Mouse (Mus musculus): Measurements from ENCODE around the gene Crtc1. TPM values are rescaled to one million over a fixed set of nuclear protein-coding genes. Genes with fewer than 3 reads are reported as not detected.

Gene Crtc1
- total RNA-seq, 2 experiments from 2014 or later, result 128 to 135 TPM

GRCm38 (mm10) chr8:70426300-70426907 lies 13.0 kb downstream of the Crtc1 start:
- no peak for DNase-seq (ENCODE audit: low spot score in 2 of 2)

GRCm38 (mm10) chr8:70422722-70423121 lies 16.7 kb downstream of the Crtc1 start:
- DNase-seq (ENCODE audit: low spot score in 2 of 2), result no peak

- no peak for DNase-seq (ENCODE audit: low spot score in 2 of 2)
These were observed 17.9 kb downstream of the Crtc1 start for GRCm38 (mm10) chr8:70421349-70422104.

GRCm38 (mm10) chr8:70419879-70420643 lies 19.3 kb downstream of the Crtc1 start:
- DNase-seq (ENCODE audit: low spot score in 2 of 2), result no peak

- DNase-seq (ENCODE audit: low spot score in 2 of 2), result peak; percentile 50 to 74
These were observed 20.4 kb downstream of the Crtc1 start for GRCm38 (mm10) chr8:70418954-70419353.

GRCm38 (mm10) chr8:70417914-70418313 lies 21.5 kb downstream of the Crtc1 start:
- DNase-seq (ENCODE audit: low spot score in 2 of 2), result peak; percentile 46 to 58

GRCm38 (mm10) chr8:70416941-70417340 lies 22.4 kb downstream of the Crtc1 start:
- DNase-seq (ENCODE audit: low spot score in 2 of 2), result peak in 1 of 2 experiments; percentile 42

- peak in 1 of 2 experiments; percentile 54 for DNase-seq (ENCODE audit: low spot score in 2 of 2)
These were observed 23.6 kb downstream of the Crtc1 start for GRCm38 (mm10) chr8:70415540-70416451.

- DNase-seq (ENCODE audit: low spot score in 2 of 2), result no peak
These were observed 25.0 kb downstream of the Crtc1 start for GRCm38 (mm10) chr8:70414310-70414946.

GRCm38 (mm10) chr8:70410281-70410680 lies 29.1 kb downstream of the Crtc1 start:
- no peak for DNase-seq (ENCODE audit: low spot score in 2 of 2)

- peak; percentile 46 to 69 for DNase-seq (ENCODE audit: low spot score in 2 of 2)
These were observed 29.9 kb downstream of the Crtc1 start for GRCm38 (mm10) chr8:70409455-70409871.

GRCm38 (mm10) chr8:70409019-70409418 lies 30.4 kb downstream of the Crtc1 start:
- DNase-seq (ENCODE audit: low spot score in 2 of 2), result no peak

- DNase-seq (ENCODE audit: low spot score in 2 of 2), result no peak
These were observed 31.1 kb downstream of the Crtc1 start for GRCm38 (mm10) chr8:70408301-70408700.

GRCm38 (mm10) chr8:70406427-70407069 lies 32.8 kb downstream of the Crtc1 start:
- DNase-seq (ENCODE audit: low spot score in 2 of 2), result no peak

- DNase-seq (ENCODE audit: low spot score in 2 of 2), result no peak
These were observed 34.2 kb downstream of the Crtc1 start for GRCm38 (mm10) chr8:70405189-70405588.

- DNase-seq (ENCODE audit: low spot score in 2 of 2), result no peak
These were observed 35.2 kb downstream of the Crtc1 start for GRCm38 (mm10) chr8:70404212-70404611.

- DNase-seq (ENCODE audit: low spot score in 2 of 2), result no peak
These were observed 41.5 kb downstream of the Crtc1 start for GRCm38 (mm10) chr8:70397611-70398563.

GRCm38 (mm10) chr8:70396184-70396583 lies 43.2 kb downstream of the Crtc1 start:
- no peak for DNase-seq (ENCODE audit: low spot score in 2 of 2)

GRCm38 (mm10) chr8:70395649-70396048 lies 43.7 kb downstream of the Crtc1 start:
- no peak for DNase-seq (ENCODE audit: low spot score in 2 of 2)

Data from layer of hippocampus, postnatal 14 days (tissue).